Mouse (Mus musculus): ENCODE measurements around the gene Gm13306. TPM values are rescaled to one million over a fixed set of nuclear protein-coding genes. Genes with fewer than 3 reads are reported as not detected.
"Not testable (repeated sequence)": the region's sequence is repeated elsewhere in the genome, so short reads cannot be mapped to it uniquely, and the experiment has no call there.

Gm13306 gene
- polyA plus RNA-seq (2014; fragmentation: Nextera tagmentation; extraction: Ambion mirVana): not detected in 2 replicates

DNA sequence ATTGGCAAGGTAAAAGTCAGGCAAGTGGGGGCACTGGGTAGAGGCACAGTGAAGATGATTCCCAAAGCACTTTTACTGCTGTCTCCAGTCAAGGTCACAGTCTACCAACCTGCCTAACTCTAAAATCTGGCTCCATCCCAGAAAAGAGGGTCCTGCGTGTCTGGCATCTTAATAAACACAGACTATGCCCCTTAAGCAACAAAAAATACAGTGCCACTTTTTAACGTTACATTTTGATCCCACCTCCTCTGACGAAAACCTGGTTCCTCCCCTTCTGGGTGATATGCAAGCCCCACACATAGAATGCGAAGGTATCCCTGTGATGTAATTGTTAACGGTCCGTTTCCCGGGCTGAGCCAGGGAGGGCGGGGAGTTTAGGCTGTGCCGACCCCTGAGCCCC is at the start of gene Gm13306:
Gm13306 (plus strand) TSS at position 301 of the 400 bp plus-strand sequence.
- not testable (repeated sequence) for DNase-seq (ENCODE audit: low spot score); H3K4me2 ChIP-seq (ENCODE audit: low read depth, severe bottlenecking); H3K27me3 ChIP-seq (ENCODE audit: control insufficient read depth, insufficient read depth, low read length); H3K4me3 ChIP-seq (ENCODE audit: low read depth, low read length); H3K4me1 ChIP-seq (ENCODE audit: control insufficient read depth, insufficient read depth, low read length); H3K36me3 ChIP-seq (ENCODE audit: control insufficient read depth, insufficient read depth, low read length); H3K9me3 ChIP-seq (ENCODE audit: control insufficient read depth, low read length); H3K9ac ChIP-seq (ENCODE audit: low read length); H3K27ac ChIP-seq (replicated peaks; ENCODE audit: low read depth, low read length); ATAC-seq (ENCODE audit: insufficient number of reproducible peaks, low FRiP score, low TSS enrichment, low read depth)
- no CpG with 5 or more reads among the region's 9 CpGs for WGBS

DNA sequence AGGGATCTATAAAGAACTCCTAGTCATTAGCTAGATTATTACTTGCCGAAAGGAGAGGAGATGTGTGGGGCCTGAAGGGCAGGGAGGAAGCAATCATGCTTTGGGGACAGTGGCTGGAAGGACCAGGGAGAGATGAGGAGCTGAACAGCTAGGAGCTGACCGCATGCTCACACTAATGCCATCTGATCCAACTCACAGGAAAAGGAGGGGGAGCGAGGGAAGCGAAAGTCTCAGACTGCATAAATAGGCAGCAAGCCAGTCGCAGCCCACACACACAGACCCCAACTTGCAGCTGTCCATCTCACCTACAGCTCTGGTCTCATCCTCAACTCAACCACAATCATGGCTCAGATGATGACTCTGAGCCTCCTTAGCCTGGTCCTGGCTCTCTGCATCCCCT is 38.7 kb upstream of the Gm13306 start, which contains the start of gene Gm13304:
Gm13304 (plus strand) TSS at position 301 of the 400 bp plus-strand sequence.
- not testable (repeated sequence) for ATAC-seq (ENCODE audit: insufficient number of reproducible peaks, low FRiP score, low TSS enrichment, low read depth); H3K9me3 ChIP-seq (ENCODE audit: control insufficient read depth, low read length); H3K27me3 ChIP-seq (ENCODE audit: control insufficient read depth, insufficient read depth, low read length); H3K4me1 ChIP-seq (ENCODE audit: control insufficient read depth, insufficient read depth, low read length); H3K4me2 ChIP-seq (ENCODE audit: low read depth, severe bottlenecking); DNase-seq (ENCODE audit: low spot score); H3K9ac ChIP-seq (ENCODE audit: low read length); H3K36me3 ChIP-seq (ENCODE audit: control insufficient read depth, insufficient read depth, low read length); H3K27ac ChIP-seq (replicated peaks; ENCODE audit: low read depth, low read length); H3K4me3 ChIP-seq (ENCODE audit: low read depth, low read length)
- no CpG with 5 or more reads among the region's 5 CpGs for WGBS

DNA sequence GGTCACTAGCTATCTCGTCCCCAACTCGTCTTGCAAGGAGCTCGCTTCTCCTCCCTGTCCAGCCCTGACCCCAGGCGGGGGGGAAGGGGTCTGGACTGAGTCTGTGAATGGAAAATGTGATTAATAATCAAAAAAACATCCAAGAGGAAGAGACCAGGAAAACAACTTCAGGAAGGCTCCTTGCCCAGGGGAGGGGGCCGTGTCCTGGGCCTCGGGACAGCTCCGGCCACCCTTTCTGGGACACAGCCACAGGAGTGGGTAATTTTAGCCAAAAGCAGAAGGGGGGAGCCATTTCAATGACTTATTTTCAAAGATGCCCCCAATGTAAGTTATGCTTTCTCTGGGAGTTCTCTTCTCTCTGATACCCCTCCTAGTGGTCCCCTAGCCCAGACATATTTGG is 15.3 kb downstream of the Gm13306 start, which contains the start of gene Gm13305:
Gm13305 (minus strand) TSS at position 101 of the 400 bp plus-strand sequence.
- ATAC-seq (ENCODE audit: insufficient number of reproducible peaks, low FRiP score, low TSS enrichment, low read depth); H3K4me2 ChIP-seq (ENCODE audit: low read depth, severe bottlenecking); H3K4me1 ChIP-seq (ENCODE audit: control insufficient read depth, insufficient read depth, low read length); H3K36me3 ChIP-seq (ENCODE audit: control insufficient read depth, insufficient read depth, low read length); H3K9me3 ChIP-seq (ENCODE audit: control insufficient read depth, low read length); H3K27me3 ChIP-seq (ENCODE audit: control insufficient read depth, insufficient read depth, low read length); H3K4me3 ChIP-seq (ENCODE audit: low read depth, low read length); DNase-seq (ENCODE audit: low spot score); H3K27ac ChIP-seq (replicated peaks; ENCODE audit: low read depth, low read length); H3K9ac ChIP-seq (ENCODE audit: low read length): not testable (repeated sequence)
- no CpG with 5 or more reads among the region's 7 CpGs for WGBS

DNA sequence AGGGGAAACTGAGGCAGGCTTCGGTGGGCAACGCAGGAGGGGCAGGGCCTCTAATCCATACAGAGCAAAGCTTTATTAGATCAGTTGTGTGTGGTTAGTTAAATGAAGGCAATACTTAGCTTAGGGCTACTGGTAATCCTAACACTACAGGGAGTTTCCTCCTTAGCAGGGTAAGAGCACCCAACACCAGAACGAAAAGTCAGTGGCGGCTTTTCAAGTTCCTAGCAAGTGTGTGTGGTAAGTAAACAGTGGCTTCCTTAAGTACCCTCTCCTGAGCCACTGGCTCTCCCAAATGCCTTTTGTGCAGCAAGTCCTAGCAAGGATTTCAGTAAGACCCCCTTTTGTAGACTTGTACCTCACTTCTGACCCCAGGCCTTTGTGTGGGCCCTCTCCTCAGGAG is 25.0 kb downstream of the Gm13306 start:
- not testable (repeated sequence) for H3K27me3 ChIP-seq (ENCODE audit: control insufficient read depth, insufficient read depth, low read length); ATAC-seq (ENCODE audit: insufficient number of reproducible peaks, low FRiP score, low TSS enrichment, low read depth); DNase-seq (ENCODE audit: low spot score); H3K27ac ChIP-seq (replicated peaks; ENCODE audit: low read depth, low read length); H3K4me1 ChIP-seq (ENCODE audit: control insufficient read depth, insufficient read depth, low read length); H3K9me3 ChIP-seq (ENCODE audit: control insufficient read depth, low read length); H3K36me3 ChIP-seq (ENCODE audit: control insufficient read depth, insufficient read depth, low read length); H3K4me2 ChIP-seq (ENCODE audit: low read depth, severe bottlenecking); H3K9ac ChIP-seq (ENCODE audit: low read length); H3K4me3 ChIP-seq (ENCODE audit: low read depth, low read length)
- no CpG with 5 or more reads among the region's 4 CpGs for WGBS

DNA sequence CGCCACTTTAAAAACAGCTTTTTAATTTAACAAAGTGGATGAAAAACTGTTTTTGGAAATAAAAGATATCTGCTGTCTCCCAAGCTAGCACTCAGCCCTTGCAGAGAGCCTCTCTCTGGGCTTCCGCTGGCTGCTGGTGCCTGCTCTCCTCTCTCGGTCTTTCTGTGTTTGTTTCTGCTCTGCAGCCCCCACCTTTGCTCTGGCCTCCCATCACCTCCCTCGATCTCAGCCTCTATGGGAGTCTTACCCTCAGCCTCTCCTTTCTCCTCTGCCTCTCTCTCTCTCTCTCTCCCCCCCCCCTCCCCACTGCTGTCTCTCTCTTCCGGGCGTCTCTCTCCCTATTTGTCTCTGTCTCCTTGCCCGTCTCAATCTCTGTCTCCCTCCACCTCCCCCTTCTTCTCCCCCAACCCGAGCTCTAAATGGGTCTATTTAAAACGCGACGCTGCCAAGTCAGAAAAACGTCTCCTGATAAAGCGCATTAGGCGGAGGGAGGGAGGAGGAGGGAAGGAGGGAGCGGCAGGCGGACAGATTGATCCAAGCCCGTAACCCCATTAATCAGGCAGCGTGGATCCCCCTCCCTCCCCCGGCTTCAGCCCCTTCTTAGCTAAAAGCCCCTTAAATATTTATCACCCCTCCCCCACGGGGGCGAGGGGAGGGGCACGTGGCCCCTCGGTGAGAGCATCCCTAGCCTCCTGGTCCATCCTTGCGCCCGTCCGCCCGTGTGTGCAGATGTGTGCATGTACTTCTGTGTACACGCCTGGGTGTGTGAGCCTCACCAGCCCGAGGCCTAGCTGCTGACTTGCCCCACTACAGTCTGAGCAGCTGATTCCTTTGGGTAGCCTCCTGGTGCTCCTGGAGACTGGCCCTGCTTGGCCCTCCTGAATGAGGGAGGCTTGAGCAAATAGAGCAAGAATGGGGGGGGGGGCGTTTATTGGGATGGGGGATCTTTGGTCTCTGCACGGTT is 30.3 kb downstream of the Gm13306 start:
- H3K4me2 ChIP-seq (ENCODE audit: low read depth, severe bottlenecking); ATAC-seq (ENCODE audit: insufficient number of reproducible peaks, low FRiP score, low TSS enrichment, low read depth); DNase-seq (ENCODE audit: low spot score); H3K27me3 ChIP-seq (ENCODE audit: control insufficient read depth, insufficient read depth, low read length); H3K36me3 ChIP-seq (ENCODE audit: control insufficient read depth, insufficient read depth, low read length); H3K9me3 ChIP-seq (ENCODE audit: control insufficient read depth, low read length); H3K27ac ChIP-seq (replicated peaks; ENCODE audit: low read depth, low read length); H3K9ac ChIP-seq (ENCODE audit: low read length); H3K4me3 ChIP-seq (ENCODE audit: low read depth, low read length); H3K4me1 ChIP-seq (ENCODE audit: control insufficient read depth, insufficient read depth, low read length): not testable (repeated sequence)
- WGBS: no CpG with 5 or more reads among the region's 31 CpGs

DNA sequence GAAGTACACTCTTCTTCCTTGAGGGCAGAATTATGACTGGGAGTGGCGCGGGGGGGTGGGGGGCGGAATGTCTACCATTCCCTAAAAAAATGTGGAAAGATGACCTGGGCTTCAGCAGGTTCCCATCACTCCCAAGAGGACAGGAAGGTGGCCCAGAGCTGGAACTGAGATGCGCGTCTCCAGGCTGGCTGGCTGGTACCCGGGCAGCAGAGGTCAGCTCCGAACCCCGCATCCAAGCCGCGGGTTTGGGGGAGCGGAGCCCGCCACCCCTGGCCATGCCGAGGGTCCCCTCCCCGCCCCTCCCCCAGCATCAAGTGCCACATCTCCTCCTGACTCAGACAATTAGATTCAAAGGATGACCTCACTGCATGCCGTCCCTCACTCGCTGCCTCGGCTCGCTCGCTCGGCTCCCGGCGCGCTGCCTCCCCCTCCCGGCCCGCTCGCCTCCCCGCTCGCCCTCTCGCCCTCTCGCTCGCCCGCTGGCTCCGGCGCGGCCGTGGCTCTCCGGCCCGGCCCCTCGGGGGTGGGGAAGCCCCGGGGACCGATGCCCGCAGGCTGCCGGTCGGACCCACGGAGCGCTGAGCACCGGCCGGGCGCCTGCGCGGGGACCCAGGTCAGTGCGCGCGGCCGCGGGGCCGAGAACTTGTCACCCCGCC is 31.2 kb downstream of the Gm13306 start:
- no CpG with 5 or more reads among the region's 58 CpGs for WGBS
- not testable (repeated sequence) for H3K36me3 ChIP-seq (ENCODE audit: control insufficient read depth, insufficient read depth, low read length); H3K4me1 ChIP-seq (ENCODE audit: control insufficient read depth, insufficient read depth, low read length); ATAC-seq (ENCODE audit: insufficient number of reproducible peaks, low FRiP score, low TSS enrichment, low read depth); H3K9me3 ChIP-seq (ENCODE audit: control insufficient read depth, low read length); DNase-seq (ENCODE audit: low spot score); H3K4me3 ChIP-seq (ENCODE audit: low read depth, low read length); H3K27me3 ChIP-seq (ENCODE audit: control insufficient read depth, insufficient read depth, low read length); H3K4me2 ChIP-seq (ENCODE audit: low read depth, severe bottlenecking); H3K9ac ChIP-seq (ENCODE audit: low read length); H3K27ac ChIP-seq (replicated peaks; ENCODE audit: low read depth, low read length)

DNA sequence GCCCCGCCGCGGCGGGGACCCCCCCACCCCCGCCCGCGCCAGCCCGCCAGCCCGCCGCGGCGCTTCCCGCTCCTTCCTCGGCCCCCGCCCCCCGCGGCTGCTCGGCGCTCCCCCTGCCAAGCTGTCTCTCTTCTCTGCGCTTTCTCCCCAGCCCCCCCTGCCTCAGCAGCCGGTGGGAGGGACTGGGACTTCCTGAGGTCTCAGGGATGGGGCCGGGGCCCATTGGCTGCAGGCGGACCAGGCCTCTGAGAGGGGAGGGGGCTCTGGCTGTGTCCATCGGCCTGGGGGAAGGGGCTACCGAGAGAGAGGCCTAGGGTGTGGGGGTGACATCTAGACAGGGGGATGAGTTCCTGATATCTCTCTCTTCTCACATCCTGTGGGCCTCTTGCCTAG is 31.7 kb downstream of the Gm13306 start:
- WGBS: no CpG with 5 or more reads among the region's 25 CpGs
- ATAC-seq (ENCODE audit: insufficient number of reproducible peaks, low FRiP score, low TSS enrichment, low read depth): not testable (repeated sequence)

More for the DNA sequence above, 31.7 kb downstream of the Gm13306 start:
- H3K9ac ChIP-seq (ENCODE audit: low read length); H3K4me3 ChIP-seq (ENCODE audit: low read depth, low read length); H3K27ac ChIP-seq (replicated peaks; ENCODE audit: low read depth, low read length); DNase-seq (ENCODE audit: low spot score); H3K9me3 ChIP-seq (ENCODE audit: control insufficient read depth, low read length); H3K4me1 ChIP-seq (ENCODE audit: control insufficient read depth, insufficient read depth, low read length); H3K36me3 ChIP-seq (ENCODE audit: control insufficient read depth, insufficient read depth, low read length); H3K27me3 ChIP-seq (ENCODE audit: control insufficient read depth, insufficient read depth, low read length); H3K4me2 ChIP-seq (ENCODE audit: low read depth, severe bottlenecking): not testable (repeated sequence)

Data from limb, embryonic 11.5 days (tissue).